26 mouse cellular contexts compared by ENCODE assay signal in genomic region chr10:112484387-112485105, GRCm38 (mm10).
DNase-seq lines count a peak whose midpoint lies in the region; ATAC-seq and TF ChIP-seq lines count a peak whose summit lies in the region.
"Had no signal": no experiment of that assay in that cellular context is flagged by ENCODE, and none has a peak within 500 bp of the region (broad histone marks: within the 10 kb centered on the region; RNA-seq: fewer than 3 reads in every experiment).

No protein-coding gene starts in this region.

- in situ Hi-C loops in CH12.LX (cut with MboI; ENCODE audit: low pct_ligation_motif_present, low pct_unique_long_range_greater_than_20kb, low sequenced_read_pairs), result no loop called here

- no peak overlapping the region for H3K27ac ChIP-seq in hindbrain, postnatal 0 days
- no peak overlapping the region for H3K27ac ChIP-seq in hindbrain, embryonic 13.5 days
- no peak overlapping the region for H3K27ac ChIP-seq in CH12.LX (ENCODE audit: insufficient read depth, low read depth)
- H3K27ac ChIP-seq: embryonic facial prominence, embryonic 13.5 days; embryonic facial prominence, embryonic 15.5 days; forebrain, embryonic 10.5 days; forebrain, embryonic 12.5 days had no signal

- H3K79me2 ChIP-seq in CH12.LX (replicated peaks; ENCODE audit: control insufficient read depth, extremely low read depth, insufficient read depth, poor library complexity, severe bottlenecking), result no peaks in the 10 kb centered on the region

- TF ChIP-seq CTCF in hindbrain, postnatal 0 days (IDR thresholded peaks at IDR 0.05; ENCODE audit: low read depth), result no peak
- TF ChIP-seq CTCF in CH12.LX (conservative IDR thresholded peaks at IDR 0.05 in 1 of 2, IDR thresholded peaks at IDR 0.05 in 1 of 2; ENCODE audit: low read depth in 2 of 2, low read length in 2 of 2), result no peak

- TF ChIP-seq POLR2A in CH12.LX (IDR thresholded peaks at IDR 0.05; ENCODE audit: low read depth, low read length), result no peak

- H3K9ac ChIP-seq in hindbrain, postnatal 0 days (replicated peaks; ENCODE audit: low read length), result no peak overlapping the region
- H3K9ac ChIP-seq in hindbrain, embryonic 13.5 days, result no peak overlapping the region
- H3K9ac ChIP-seq in CH12.LX (ENCODE audit: insufficient read depth, low read depth), result no peak overlapping the region
- H3K9ac ChIP-seq: embryonic facial prominence, embryonic 13.5 days; embryonic facial prominence, embryonic 15.5 days; forebrain, embryonic 12.5 days had no signal

- dilution Hi-C loops in CH12.LX (cut with MboI; ENCODE audit: extremely low pct_ligation_motif_present, extremely low pct_unique_long_range_greater_than_20kb, low sequenced_read_pairs), result no loop called here

- no peaks in the 10 kb centered on the region for H3K9me3 ChIP-seq in hindbrain, postnatal 0 days (ENCODE audit: low read length)
- no peaks in the 10 kb centered on the region for H3K9me3 ChIP-seq in hindbrain, embryonic 13.5 days
- no peaks in the 10 kb centered on the region for H3K9me3 ChIP-seq in CH12.LX (replicated peaks; ENCODE audit: low read length)
- H3K9me3 ChIP-seq: embryonic facial prominence, embryonic 13.5 days; embryonic facial prominence, embryonic 15.5 days; forebrain, embryonic 10.5 days; forebrain, embryonic 12.5 days had no signal

- no peaks in the 10 kb centered on the region for H3K36me3 ChIP-seq in hindbrain, postnatal 0 days (ENCODE audit: insufficient read depth, low read length)
- no peaks in the 10 kb centered on the region for H3K36me3 ChIP-seq in hindbrain, embryonic 13.5 days
- H3K36me3 ChIP-seq in CH12.LX (replicated peaks in 1 of 2; ENCODE audit: control insufficient read depth in 1 of 2, insufficient read depth in 1 of 2, low read length in 1 of 2), result no peaks in the 10 kb centered on the region
- H3K36me3 ChIP-seq: embryonic facial prominence, embryonic 13.5 days; embryonic facial prominence, embryonic 15.5 days; forebrain, embryonic 10.5 days; forebrain, embryonic 12.5 days had no signal

- no peak overlapping the region for H3K4me3 ChIP-seq in hindbrain, postnatal 0 days (ENCODE audit: low read length)
- no peak overlapping the region for H3K4me3 ChIP-seq in hindbrain, embryonic 13.5 days
- no peak overlapping the region for H3K4me3 ChIP-seq in CH12.LX (replicated peaks in 1 of 3; ENCODE audit: low read depth in 2 of 3, low read length in 2 of 3, poor library complexity in 1 of 3)
- H3K4me3 ChIP-seq: embryonic facial prominence, embryonic 13.5 days; embryonic facial prominence, embryonic 15.5 days; erythroblast, embryonic 14.5 days; forebrain, embryonic 10.5 days; forebrain, embryonic 12.5 days had no signal

- 81% methylated on average over 11 of the region's 11 CpGs for WGBS in hindbrain, postnatal 0 days
- WGBS in hindbrain, embryonic 13.5 days, result 82% methylated on average over 11 of the region's 11 CpGs

- no peak for ATAC-seq in hindbrain, postnatal 0 days
- no peak for ATAC-seq in hindbrain, embryonic 13.5 days (ENCODE audit: low FRiP score)
- ATAC-seq: activated CD4-positive, CD25-positive, alpha-beta regulatory T cell, adult 4 months; CD4-positive, CD25-positive, alpha-beta regulatory T cell, adult 4 months; forebrain, embryonic 14.5 days; forebrain, embryonic 16.5 days; Patski had no signal

- peak; percentile 44; the same call in 1 of the 2 replicates for TF ChIP-seq EP300 in CH12.LX (IDR thresholded peaks at IDR 0.05; ENCODE audit: low read length)

- DNase-seq in hindbrain, postnatal 0 days (ENCODE audit: low spot score), result peak; percentile 7
- DNase-seq in 3T3-L1 (ENCODE audit: low read depth, low spot score) (peak; percentile 74), CH12.LX (ENCODE audit: extremely low read depth) (no peak)
- DNase-seq in brain, adult 2 months (ENCODE audit: low read depth, low spot score), result peak; percentile 47
- no peak for DNase-seq in layer of hippocampus, postnatal 14 days (ENCODE audit: low spot score in 2 of 2)
- no peak for DNase-seq in layer of hippocampus, adult 11-12 months (ENCODE audit: low spot score)
- DNase-seq in adrenal gland, postnatal 25 days, result no peak
- DNase-seq: adrenal gland, adult 8-10 months; adrenal gland, postnatal 14 days; B cell, adult 2 months; cerebellum, adult 11-12 months; cerebellum, adult 2 months; cerebellum, adult 9-10 months; cerebellum, postnatal 25 days; embryo, embryonic 11 days had no signal

- H3K4me2 ChIP-seq in hindbrain, postnatal 0 days (ENCODE audit: low read depth, low read length), result no peak overlapping the region
- no peak overlapping the region for H3K4me2 ChIP-seq in hindbrain, embryonic 13.5 days
- peak overlapping the region; percentile 29; the same call in 1 of the 2 replicates for H3K4me2 ChIP-seq in CH12.LX (ENCODE audit: insufficient read depth, low read depth, poor library complexity, severe bottlenecking)
- H3K4me2 ChIP-seq: embryonic facial prominence, embryonic 13.5 days; embryonic facial prominence, embryonic 15.5 days; forebrain, embryonic 12.5 days had no signal

- TF ChIP-seq RAD21 in CH12.LX (IDR thresholded peaks at IDR 0.05; ENCODE audit: low read depth, low read length), result no peak

- no peaks in the 10 kb centered on the region for H3K4me1 ChIP-seq in hindbrain, postnatal 0 days (ENCODE audit: insufficient read depth, low read length)
- H3K4me1 ChIP-seq in hindbrain, embryonic 13.5 days (replicated peaks), result no peaks in the 10 kb centered on the region
- no peaks in the 10 kb centered on the region for H3K4me1 ChIP-seq in CH12.LX (ENCODE audit: control insufficient read depth in 1 of 2, insufficient read depth in 2 of 2)
- H3K4me1 ChIP-seq: embryonic facial prominence, embryonic 13.5 days; embryonic facial prominence, embryonic 15.5 days; forebrain, embryonic 12.5 days had no signal

- no peaks in the 10 kb centered on the region for H3K27me3 ChIP-seq in hindbrain, postnatal 0 days (ENCODE audit: insufficient read depth, low read length)
- H3K27me3 ChIP-seq in hindbrain, embryonic 13.5 days, result no peaks in the 10 kb centered on the region
- H3K27me3 ChIP-seq in CH12.LX (replicated peaks), result no peaks in the 10 kb centered on the region
- H3K27me3 ChIP-seq: embryonic facial prominence, embryonic 13.5 days; embryonic facial prominence, embryonic 15.5 days; forebrain, embryonic 12.5 days; Patski had no signal

TF ChIP-seq in CH12.LX, 34 proteins besides CTCF, POLR2A, EP300 and RAD21:
- TF ChIP-seq IRF4 (IDR thresholded peaks at IDR 0.05; ENCODE audit: low read depth, low read length), result peak; percentile 32; the same call in 1 of the 2 replicates
- peak; percentile 60; the same call in 1 of the 2 replicates for TF ChIP-seq MYC (IDR thresholded peaks at IDR 0.05; ENCODE audit: low read depth, low read length)
- no peak for TF ChIP-seq ZMIZ1 (IDR thresholded peaks at IDR 0.05; ENCODE audit: low read depth, low read length)
- TF ChIP-seq BHLHE40 (IDR thresholded peaks at IDR 0.05; ENCODE audit: low read depth, low read length), result peak; percentile 88
- no peak for TF ChIP-seq NELFE (IDR thresholded peaks at IDR 0.05; ENCODE audit: low read depth, low read length)
- TF ChIP-seq POLR2AphosphoS2 (IDR thresholded peaks at IDR 0.05; ENCODE audit: low read depth, low read length), result no peak
- TF ChIP-seq MEF2A (IDR thresholded peaks at IDR 0.05; ENCODE audit: borderline replicate concordance, low read depth, low read length), result 0 out of 2 replicates have a peak, but pooled peaks have one; percentile 37
- no peak for TF ChIP-seq SIN3A (IDR thresholded peaks at IDR 0.05; ENCODE audit: low read length)
- TF ChIP-seq MAX (IDR thresholded peaks at IDR 0.05; ENCODE audit: low read length), result peak; percentile 87
- peak; percentile 13; the same call in 1 of the 2 replicates for TF ChIP-seq JUND (conservative IDR thresholded peaks at IDR 0.05; ENCODE audit: low read depth, low read length)
- peak; percentile 36; the same call in 1 of the 2 replicates for TF ChIP-seq JUN (IDR thresholded peaks at IDR 0.05; ENCODE audit: insufficient read depth, low read depth, low read length)
- TF ChIP-seq CHD2 (IDR thresholded peaks at IDR 0.05; ENCODE audit: low read length), result no peak
TF ChIP-seq in CH12.LX: peak in this region for 7.

Comparison
In these comparisons a context has a peak if more than half of its experiments do, and no peak if none do; other contexts are left out.
1. DNase-seq: peak in hindbrain, postnatal 0 days (single experiment), 3T3-L1 (single experiment) and brain, adult 2 months (single experiment); none in CH12.LX (single experiment), layer of hippocampus, postnatal 14 days (0 of 2), layer of hippocampus, adult 11-12 months (single experiment) and adrenal gland, postnatal 25 days (single experiment).